Mouse (Mus musculus): ENCODE data around the gene Rybp.
A peak's percentile ranks its signal among the peaks of the same experiment; 100 is the strongest.

Gene Rybp

GRCm38 (mm10) chr6:100286573-100287333, 532 bp downstream of the Rybp start:
- DNase-seq, result peak; percentile 86

GRCm38 (mm10) chr6:100285985-100286572, 1.2 kb downstream of the Rybp start:
- no peak for DNase-seq

GRCm38 (mm10) chr6:100278841-100279240, 8.4 kb downstream of the Rybp start:
- DNase-seq, result no peak

- no peak for DNase-seq
Measured at GRCm38 (mm10) chr6:100276344-100276743, 10.9 kb downstream of the Rybp start.

- DNase-seq, result no peak
Measured at GRCm38 (mm10) chr6:100275643-100276042, 11.6 kb downstream of the Rybp start.

- DNase-seq, result no peak
Measured at GRCm38 (mm10) chr6:100273556-100273955, 13.7 kb downstream of the Rybp start.

GRCm38 (mm10) chr6:100271992-100272391, 15.3 kb downstream of the Rybp start:
- DNase-seq, result no peak

- no peak for DNase-seq
Measured at GRCm38 (mm10) chr6:100270765-100271164, 16.5 kb downstream of the Rybp start.

GRCm38 (mm10) chr6:100259607-100260006, 27.7 kb downstream of the Rybp start:
- no peak for DNase-seq

GRCm38 (mm10) chr6:100258278-100258677, 29.0 kb downstream of the Rybp start:
- no peak for DNase-seq

GRCm38 (mm10) chr6:100255411-100255810, 31.9 kb downstream of the Rybp start:
- DNase-seq, result no peak

- no peak for DNase-seq
Measured at GRCm38 (mm10) chr6:100254671-100255070, 32.6 kb downstream of the Rybp start.

GRCm38 (mm10) chr6:100244474-100244873, 42.8 kb downstream of the Rybp start:
- DNase-seq, result no peak

GRCm38 (mm10) chr6:100235036-100235435, 52.2 kb downstream of the Rybp start:
- no peak for DNase-seq

GRCm38 (mm10) chr6:100233522-100233921, 53.8 kb downstream of the Rybp start:
- no peak for DNase-seq

- DNase-seq, result no peak
Measured at GRCm38 (mm10) chr6:100233061-100233460, 54.2 kb downstream of the Rybp start.

GRCm38 (mm10) chr6:100226204-100226603, 61.1 kb downstream of the Rybp start:
- no peak for DNase-seq

GRCm38 (mm10) chr6:100223932-100224331, 63.4 kb downstream of the Rybp start:
- no peak for DNase-seq

- no peak for DNase-seq
Measured at GRCm38 (mm10) chr6:100223435-100223834, 63.9 kb downstream of the Rybp start.

GRCm38 (mm10) chr6:100222927-100223326, 64.4 kb downstream of the Rybp start:
- DNase-seq, result no peak

- DNase-seq, result no peak
Measured at GRCm38 (mm10) chr6:100221803-100222202, 65.5 kb downstream of the Rybp start.

- no peak for DNase-seq
Measured at GRCm38 (mm10) chr6:100220917-100221560, 66.2 kb downstream of the Rybp start.

- no peak for DNase-seq
Measured at GRCm38 (mm10) chr6:100219971-100220370, 67.3 kb downstream of the Rybp start.
